Mouse (Mus musculus): ENCODE results near the gene Rex2. TPM values are rescaled to one million over a fixed set of nuclear protein-coding genes. Genes with fewer than 3 reads are reported as not detected.
"Not testable (repeated sequence)": the region's sequence is repeated elsewhere in the genome, so short reads cannot be mapped to it uniquely, and the experiment has no call there.

Gene Rex2
- not detected in 2 replicates for polyA plus RNA-seq (2014; fragmentation: Nextera tagmentation; extraction: Ambion mirVana)

GRCm38 (mm10) chr4:147021550-147021949 is at the start of gene Rex2:
TSS of gene Rex2 (plus strand) at chr4:147021850.
- not testable (repeated sequence) for H3K36me3 ChIP-seq (ENCODE audit: control insufficient read depth, insufficient read depth, low read length); H3K9ac ChIP-seq (replicated peaks; ENCODE audit: low read length); H3K4me2 ChIP-seq (ENCODE audit: low read length); H3K27ac ChIP-seq (replicated peaks; ENCODE audit: low read depth, low read length); H3K27me3 ChIP-seq (ENCODE audit: control insufficient read depth, insufficient read depth, low read length); H3K9me3 ChIP-seq (ENCODE audit: control insufficient read depth, low read length); ATAC-seq (ENCODE audit: low FRiP score, low TSS enrichment); H3K4me1 ChIP-seq (ENCODE audit: control insufficient read depth, insufficient read depth, low read length); DNase-seq; H3K4me3 ChIP-seq (replicated peaks; ENCODE audit: low read depth, low read length)
- no CpG with 5 or more reads among the region's 6 CpGs for WGBS

DNA sequence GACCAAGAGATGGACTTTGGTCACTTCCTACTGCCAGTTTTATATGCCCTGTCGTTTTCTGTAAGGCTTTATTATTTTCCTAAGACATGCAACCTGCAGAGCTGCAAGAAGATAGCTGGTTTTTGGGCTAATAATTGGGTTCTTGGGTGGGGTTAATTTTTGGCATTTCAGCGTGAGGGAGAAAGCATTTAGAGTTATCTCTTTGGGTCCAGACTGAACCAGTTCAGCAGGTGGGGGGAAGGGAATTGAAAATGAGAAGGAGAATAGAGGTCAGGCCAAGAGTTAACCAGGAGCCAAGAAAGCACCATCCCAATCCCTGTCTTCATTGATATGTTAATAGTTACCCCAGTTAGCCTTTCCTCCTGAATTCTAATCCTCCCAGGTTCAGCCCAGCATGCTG is 45.1 kb upstream of the Rex2 start:
- not testable (repeated sequence) for H3K9ac ChIP-seq (replicated peaks; ENCODE audit: low read length); H3K27me3 ChIP-seq (ENCODE audit: control insufficient read depth, insufficient read depth, low read length); ATAC-seq (ENCODE audit: low FRiP score, low TSS enrichment); H3K4me1 ChIP-seq (ENCODE audit: control insufficient read depth, insufficient read depth, low read length); H3K4me3 ChIP-seq (replicated peaks; ENCODE audit: low read depth, low read length); H3K9me3 ChIP-seq (ENCODE audit: control insufficient read depth, low read length); H3K27ac ChIP-seq (replicated peaks; ENCODE audit: low read depth, low read length); H3K36me3 ChIP-seq (ENCODE audit: control insufficient read depth, insufficient read depth, low read length); DNase-seq; H3K4me2 ChIP-seq (ENCODE audit: low read length)
- WGBS = 12% methylated on average over 2 of the region's 2 CpGs

DNA sequence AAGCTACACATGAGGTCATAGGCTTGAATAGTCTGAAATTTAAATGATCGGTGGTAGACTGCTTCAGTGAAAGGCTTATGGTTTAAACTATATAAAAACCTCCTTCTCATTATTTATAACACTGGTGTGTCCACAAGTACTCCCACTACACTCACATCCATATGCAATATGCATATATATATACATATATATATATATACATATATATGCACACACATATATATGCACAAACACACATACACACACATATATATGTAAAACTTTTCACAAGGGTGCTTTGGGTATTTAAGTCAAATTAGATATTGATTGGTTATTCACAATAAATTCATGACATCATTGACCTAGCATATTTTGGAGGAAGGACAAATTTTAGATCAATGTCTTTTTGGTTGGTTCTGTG is 3.2 kb upstream of the Rex2 start:
- not testable (repeated sequence) for H3K9ac ChIP-seq (replicated peaks; ENCODE audit: low read length); DNase-seq; H3K36me3 ChIP-seq (ENCODE audit: control insufficient read depth, insufficient read depth, low read length); H3K4me2 ChIP-seq (ENCODE audit: low read length); ATAC-seq (ENCODE audit: low FRiP score, low TSS enrichment); H3K4me1 ChIP-seq (ENCODE audit: control insufficient read depth, insufficient read depth, low read length); H3K4me3 ChIP-seq (replicated peaks; ENCODE audit: low read depth, low read length); H3K27ac ChIP-seq (replicated peaks; ENCODE audit: low read depth, low read length); H3K27me3 ChIP-seq (ENCODE audit: control insufficient read depth, insufficient read depth, low read length); H3K9me3 ChIP-seq (ENCODE audit: control insufficient read depth, low read length)
- WGBS = no CpG with 5 or more reads among the region's 1 CpGs

DNA sequence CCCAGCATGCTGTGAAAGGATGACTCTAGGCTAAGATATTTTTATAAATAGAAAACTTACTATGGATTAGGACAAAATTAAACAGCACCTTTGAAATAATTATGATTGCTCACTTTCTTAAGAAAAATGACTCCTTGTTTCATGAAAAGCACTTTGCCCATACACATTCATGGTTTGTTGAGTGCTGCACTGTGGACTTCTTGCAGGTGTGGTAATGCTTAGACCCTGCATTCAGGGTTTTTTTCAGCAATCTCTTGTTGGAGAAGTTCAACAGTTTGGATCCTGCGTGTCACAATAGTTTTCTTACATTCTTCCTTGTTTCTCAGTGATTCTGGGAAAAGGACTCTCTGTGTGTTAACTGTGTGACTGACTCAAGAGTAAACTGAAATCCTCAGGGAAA is 4.7 kb downstream of the Rex2 start:
- not testable (repeated sequence) for H3K4me1 ChIP-seq (ENCODE audit: control insufficient read depth, insufficient read depth, low read length); H3K9ac ChIP-seq (replicated peaks; ENCODE audit: low read length); ATAC-seq (ENCODE audit: low FRiP score, low TSS enrichment); DNase-seq; H3K36me3 ChIP-seq (ENCODE audit: control insufficient read depth, insufficient read depth, low read length); H3K9me3 ChIP-seq (ENCODE audit: control insufficient read depth, low read length); H3K27me3 ChIP-seq (ENCODE audit: control insufficient read depth, insufficient read depth, low read length); H3K4me2 ChIP-seq (ENCODE audit: low read length); H3K27ac ChIP-seq (replicated peaks; ENCODE audit: low read depth, low read length); H3K4me3 ChIP-seq (replicated peaks; ENCODE audit: low read depth, low read length)
- 78% methylated on average over 1 of the region's 1 CpGs for WGBS

GRCm38 (mm10) chr4:147031308-147032036 is 9.8 kb downstream of the Rex2 start:
- H3K4me2 ChIP-seq (ENCODE audit: low read length); H3K9me3 ChIP-seq (ENCODE audit: control insufficient read depth, low read length); H3K27me3 ChIP-seq (ENCODE audit: control insufficient read depth, insufficient read depth, low read length); H3K36me3 ChIP-seq (ENCODE audit: control insufficient read depth, insufficient read depth, low read length); H3K4me1 ChIP-seq (ENCODE audit: control insufficient read depth, insufficient read depth, low read length); H3K4me3 ChIP-seq (replicated peaks; ENCODE audit: low read depth, low read length); DNase-seq; H3K27ac ChIP-seq (replicated peaks; ENCODE audit: low read depth, low read length); H3K9ac ChIP-seq (replicated peaks; ENCODE audit: low read length): not testable (repeated sequence)
- WGBS = 92% methylated on average over 1 of the region's 2 CpGs
- ATAC-seq (ENCODE audit: low FRiP score, low TSS enrichment) = peak; percentile 60

- 93% methylated on average over 2 of the region's 3 CpGs for WGBS
- H3K36me3 ChIP-seq (ENCODE audit: control insufficient read depth, insufficient read depth, low read length) = not testable (repeated sequence)
Measured at GRCm38 (mm10) chr4:147063768-147064167, 42.1 kb downstream of the Rex2 start.

GRCm38 (mm10) chr4:147065861-147066260 is 44.2 kb downstream of the Rex2 start:
- not testable (repeated sequence) for H3K9me3 ChIP-seq (ENCODE audit: control insufficient read depth, low read length); H3K4me1 ChIP-seq (ENCODE audit: control insufficient read depth, insufficient read depth, low read length); ATAC-seq (ENCODE audit: low FRiP score, low TSS enrichment); H3K27ac ChIP-seq (replicated peaks; ENCODE audit: low read depth, low read length); H3K9ac ChIP-seq (replicated peaks; ENCODE audit: low read length); DNase-seq; H3K36me3 ChIP-seq (ENCODE audit: control insufficient read depth, insufficient read depth, low read length); H3K27me3 ChIP-seq (ENCODE audit: control insufficient read depth, insufficient read depth, low read length); H3K4me3 ChIP-seq (replicated peaks; ENCODE audit: low read depth, low read length); H3K4me2 ChIP-seq (ENCODE audit: low read length)
- 84% methylated on average over 2 of the region's 3 CpGs for WGBS

More at GRCm38 (mm10) chr4:147063768-147064167, 42.1 kb downstream of the Rex2 start:
- H3K27ac ChIP-seq (replicated peaks; ENCODE audit: low read depth, low read length); ATAC-seq (ENCODE audit: low FRiP score, low TSS enrichment); H3K4me1 ChIP-seq (ENCODE audit: control insufficient read depth, insufficient read depth, low read length); DNase-seq; H3K4me2 ChIP-seq (ENCODE audit: low read length); H3K27me3 ChIP-seq (ENCODE audit: control insufficient read depth, insufficient read depth, low read length); H3K4me3 ChIP-seq (replicated peaks; ENCODE audit: low read depth, low read length); H3K9ac ChIP-seq (replicated peaks; ENCODE audit: low read length); H3K9me3 ChIP-seq (ENCODE audit: control insufficient read depth, low read length): not testable (repeated sequence)

DNA sequence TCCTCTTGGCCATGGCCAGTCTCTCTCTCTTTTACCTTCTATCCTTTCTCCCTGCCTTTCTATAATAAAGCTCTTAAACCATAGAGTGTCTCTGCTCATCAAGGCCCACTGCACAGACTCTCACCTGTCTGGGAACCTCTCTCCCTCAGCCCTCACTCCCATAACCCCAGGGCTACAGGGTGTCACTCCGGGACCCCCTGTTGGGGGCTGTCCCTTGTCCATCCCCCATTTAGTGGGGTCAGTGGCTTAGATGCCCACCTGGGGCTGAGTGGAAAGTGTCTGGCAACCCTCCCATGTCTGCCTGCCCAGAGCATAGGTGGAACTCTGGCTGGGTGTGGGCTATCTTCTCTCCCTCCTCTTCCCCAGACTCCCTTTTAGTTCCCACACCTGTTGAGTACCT is 44.7 kb downstream of the Rex2 start:
- H3K9ac ChIP-seq (replicated peaks; ENCODE audit: low read length); H3K27ac ChIP-seq (replicated peaks; ENCODE audit: low read depth, low read length); H3K27me3 ChIP-seq (ENCODE audit: control insufficient read depth, insufficient read depth, low read length); H3K4me2 ChIP-seq (ENCODE audit: low read length); ATAC-seq (ENCODE audit: low FRiP score, low TSS enrichment); H3K4me1 ChIP-seq (ENCODE audit: control insufficient read depth, insufficient read depth, low read length); H3K4me3 ChIP-seq (replicated peaks; ENCODE audit: low read depth, low read length); H3K9me3 ChIP-seq (ENCODE audit: control insufficient read depth, low read length); DNase-seq; H3K36me3 ChIP-seq (ENCODE audit: control insufficient read depth, insufficient read depth, low read length): not testable (repeated sequence)
- 92% methylated on average over 1 of the region's 1 CpGs for WGBS

DNA sequence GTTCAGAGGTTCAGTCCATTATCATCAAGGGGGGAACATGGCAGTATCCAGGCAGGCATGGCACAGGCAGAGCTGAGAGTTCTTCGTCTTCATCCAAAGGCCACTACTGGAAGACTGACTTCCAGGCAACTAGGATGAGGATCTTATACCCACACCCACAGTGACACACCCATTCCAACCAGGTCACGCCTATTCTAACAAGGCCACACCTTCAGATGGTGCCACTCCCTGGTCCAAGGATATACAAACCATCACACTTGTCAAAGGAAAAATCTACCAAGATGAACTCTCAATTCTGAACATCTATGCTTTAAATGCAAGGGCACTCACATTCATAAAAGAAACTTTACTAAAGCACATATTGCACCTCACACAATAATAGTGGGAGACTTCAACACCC is 74.0 kb downstream of the Rex2 start:
- H3K9ac ChIP-seq (replicated peaks; ENCODE audit: low read length); H3K27me3 ChIP-seq (ENCODE audit: control insufficient read depth, insufficient read depth, low read length); DNase-seq; H3K9me3 ChIP-seq (ENCODE audit: control insufficient read depth, low read length); H3K4me2 ChIP-seq (ENCODE audit: low read length); H3K4me3 ChIP-seq (replicated peaks; ENCODE audit: low read depth, low read length); H3K36me3 ChIP-seq (ENCODE audit: control insufficient read depth, insufficient read depth, low read length); ATAC-seq (ENCODE audit: low FRiP score, low TSS enrichment); H3K4me1 ChIP-seq (ENCODE audit: control insufficient read depth, insufficient read depth, low read length); H3K27ac ChIP-seq (replicated peaks; ENCODE audit: low read depth, low read length): not testable (repeated sequence)
- 73% methylated on average over 2 of the region's 2 CpGs for WGBS
